Mouse (Mus musculus) neural tube, embryonic 10.5 days (tissue): ENCODE measurements around the gene Gm20479.

ENCODE experiments used
- DNase-seq: peaks from one replicate; pipeline ENCODE4 v3.0.0-alpha.2; 2017; ENCODE audit warnings: low spot score; ENCODE audit errors: extremely low spot score

The Gm20479 gene

GRCm38 (mm10) chr7:27369111-27369510 is 11.9 kb upstream of the Gm20479 start:
- no peak for DNase-seq

GRCm38 (mm10) chr7:27367976-27368375 is 10.8 kb upstream of the Gm20479 start:
- DNase-seq = no peak

GRCm38 (mm10) chr7:27366082-27366844 is 9.0 kb upstream of the Gm20479 start:
- DNase-seq = no peak

GRCm38 (mm10) chr7:27364379-27364778 is 7.2 kb upstream of the Gm20479 start:
- no peak for DNase-seq

GRCm38 (mm10) chr7:27361283-27361946 is 4.2 kb upstream of the Gm20479 start:
- peak; percentile 97 for DNase-seq

- DNase-seq = no peak
These were observed 3.5 kb upstream of the Gm20479 start for GRCm38 (mm10) chr7:27360749-27361148.

- no peak for DNase-seq
These were observed 2.6 kb upstream of the Gm20479 start for GRCm38 (mm10) chr7:27359706-27360358.

GRCm38 (mm10) chr7:27359162-27359561 is 1.9 kb upstream of the Gm20479 start:
- no peak for DNase-seq

GRCm38 (mm10) chr7:27357595-27357978 is 368 bp upstream of the Gm20479 start:
- no peak for DNase-seq

- no peak for DNase-seq
These were observed 971 bp downstream of the Gm20479 start for GRCm38 (mm10) chr7:27356248-27356647.

GRCm38 (mm10) chr7:27355745-27356240 is 1.4 kb downstream of the Gm20479 start, which contains the start of gene Shkbp1:
Shkbp1 (minus strand) TSS chr7:27356019.
- peak; percentile 87 for DNase-seq

GRCm38 (mm10) chr7:27355261-27355660 is 2.0 kb downstream of the Gm20479 start:
- DNase-seq = no peak

- no peak for DNase-seq
These were observed 2.4 kb downstream of the Gm20479 start for GRCm38 (mm10) chr7:27354783-27355182.

GRCm38 (mm10) chr7:27354144-27354543 is 3.1 kb downstream of the Gm20479 start:
- DNase-seq = no peak

- no peak for DNase-seq
These were observed 11.8 kb downstream of the Gm20479 start for GRCm38 (mm10) chr7:27345444-27345843.

- no peak for DNase-seq
These were observed 14.6 kb downstream of the Gm20479 start for GRCm38 (mm10) chr7:27342595-27342994.

- DNase-seq = no peak
These were observed 17.7 kb downstream of the Gm20479 start for GRCm38 (mm10) chr7:27339519-27339918.

- DNase-seq = no peak
These were observed 18.1 kb downstream of the Gm20479 start for GRCm38 (mm10) chr7:27339114-27339513.

GRCm38 (mm10) chr7:27337175-27337853 is 19.9 kb downstream of the Gm20479 start, which contains the start of gene Ltbp4:
Ltbp4 (minus strand) TSS chr7:27337692.
- DNase-seq = peak; percentile 75

GRCm38 (mm10) chr7:27335928-27336823 is 21.0 kb downstream of the Gm20479 start:
- DNase-seq = peak; percentile 94
